8 mouse cellular contexts compared by ENCODE assay signal in genomic region chr4:129877967-129878655, GRCm38 (mm10). TPM values are rescaled to one million over a fixed set of nuclear protein-coding genes. Genes with fewer than 3 reads are reported as not detected.
DNase-seq lines count a peak whose midpoint lies in the region; ATAC-seq and TF ChIP-seq lines count a peak whose summit lies in the region.

No protein-coding gene starts in this region.

- H3K9me3 ChIP-seq in CH12.LX (replicated peaks; ENCODE audit: low read length): no peaks in the 10 kb centered on the region
- no peaks in the 10 kb centered on the region for H3K9me3 ChIP-seq in hindbrain, embryonic 15.5 days
- no peaks in the 10 kb centered on the region for H3K9me3 ChIP-seq in liver, embryonic 13.5 days (replicated peaks)
- H3K9me3 ChIP-seq in stomach, postnatal 0 days (ENCODE audit: control insufficient read depth, low read length): no peaks in the 10 kb centered on the region

- ATAC-seq in hindbrain, embryonic 15.5 days (ENCODE audit: low FRiP score, low read depth): no peak
- ATAC-seq in liver, embryonic 13.5 days (ENCODE audit: low read depth): no peak
- no peak for ATAC-seq in stomach, postnatal 0 days (ENCODE audit: low FRiP score, low TSS enrichment)

- TF ChIP-seq RAD21 in CH12.LX (IDR thresholded peaks at IDR 0.05; ENCODE audit: low read depth, low read length): no peak

- WGBS in hindbrain, embryonic 15.5 days: 60% methylated on average over 11 of the region's 11 CpGs
- 54% methylated on average over 11 of the region's 11 CpGs for WGBS in liver, embryonic 13.5 days (ENCODE audit: insufficient replicate concordance)
- WGBS in stomach, postnatal 0 days: 63% methylated on average over 11 of the region's 11 CpGs

- no peak for TF ChIP-seq CTCF in CH12.LX (conservative IDR thresholded peaks at IDR 0.05 in 1 of 2, IDR thresholded peaks at IDR 0.05 in 1 of 2; ENCODE audit: low read depth in 2 of 2, low read length in 2 of 2)
- TF ChIP-seq CTCF in stomach, postnatal 0 days (IDR thresholded peaks at IDR 0.05; ENCODE audit: low read depth): no peak

- peak overlapping the region; percentile 82 for H3K27ac ChIP-seq in CH12.LX (ENCODE audit: insufficient read depth, low read depth)
- peak overlapping the region; percentile 86 for H3K27ac ChIP-seq in hindbrain, embryonic 15.5 days (replicated peaks)
- H3K27ac ChIP-seq in liver, embryonic 13.5 days: peak overlapping the region; percentile 69
- peak overlapping the region; percentile 88 for H3K27ac ChIP-seq in stomach, postnatal 0 days (replicated peaks)

- TF ChIP-seq EP300 in CH12.LX (IDR thresholded peaks at IDR 0.05; ENCODE audit: low read length): peak; percentile 52; the same call in 1 of the 2 replicates
- no peak for TF ChIP-seq EP300 in stomach, postnatal 0 days (optimal IDR thresholded peaks at IDR 0.05)

- DNase-seq in embryo, embryonic 10.5 days (ENCODE audit: low spot score): peak; percentile 45
- DNase-seq in embryo, embryonic 9.5 days (ENCODE audit: extremely low spot score): no peak
- peak; percentile 41 for DNase-seq in CH12.LX (ENCODE audit: extremely low read depth)
- DNase-seq in liver, embryonic 13.5 days: no peak
- DNase-seq in stomach, postnatal 0 days (ENCODE audit: low spot score): no peak
- DNase-seq in adrenal gland, postnatal 10 days: no peak
- no peak for DNase-seq in left cerebral cortex, adult 18-20 months (ENCODE audit: low spot score in 2 of 2)

- H3K27me3 ChIP-seq in CH12.LX (replicated peaks): no peaks in the 10 kb centered on the region
- no peaks in the 10 kb centered on the region for H3K27me3 ChIP-seq in hindbrain, embryonic 15.5 days
- H3K27me3 ChIP-seq in liver, embryonic 13.5 days: no peaks in the 10 kb centered on the region
- no peaks in the 10 kb centered on the region for H3K27me3 ChIP-seq in stomach, postnatal 0 days (ENCODE audit: control insufficient read depth, insufficient read depth, low read length)

- in situ Hi-C loops in CH12.LX (cut with MboI; ENCODE audit: low pct_ligation_motif_present, low pct_unique_long_range_greater_than_20kb, low sequenced_read_pairs): no loop called here

- TF ChIP-seq POLR2A in CH12.LX (IDR thresholded peaks at IDR 0.05; ENCODE audit: low read depth, low read length): peak; percentile 89

- dilution Hi-C loops in CH12.LX (cut with MboI; ENCODE audit: extremely low pct_ligation_motif_present, extremely low pct_unique_long_range_greater_than_20kb, low sequenced_read_pairs): no loop called here

- peak overlapping the region; percentile 85 for H3K4me2 ChIP-seq in CH12.LX (ENCODE audit: insufficient read depth, low read depth, poor library complexity, severe bottlenecking)
- H3K4me2 ChIP-seq in hindbrain, embryonic 15.5 days: peak overlapping the region; percentile 59
- peak overlapping the region; percentile 62 for H3K4me2 ChIP-seq in liver, embryonic 13.5 days
- peak overlapping the region; percentile 49 for H3K4me2 ChIP-seq in stomach, postnatal 0 days (replicated peaks; ENCODE audit: low read depth)

- H3K4me1 ChIP-seq in CH12.LX (ENCODE audit: control insufficient read depth in 1 of 2, insufficient read depth in 2 of 2): peaks cover 22 to 49% of the 10 kb centered on the region in 2 experiments
- H3K4me1 ChIP-seq in hindbrain, embryonic 15.5 days (replicated peaks): peaks cover 25% of the 10 kb centered on the region
- peaks cover 48% of the 10 kb centered on the region for H3K4me1 ChIP-seq in liver, embryonic 13.5 days (replicated peaks)
- 0 out of 2 replicates have a peak, but pooled peaks cover 6% of the 10 kb centered on the region for H3K4me1 ChIP-seq in stomach, postnatal 0 days (replicated peaks; ENCODE audit: control insufficient read depth, insufficient read depth)

- peak overlapping the region in 1 of 3 experiments; percentile 37 for H3K4me3 ChIP-seq in CH12.LX (replicated peaks in 1 of 3; ENCODE audit: low read depth in 2 of 3, low read length in 2 of 3, poor library complexity in 1 of 3)
- H3K4me3 ChIP-seq in hindbrain, embryonic 15.5 days: peak overlapping the region; percentile 31; the same call in 1 of the 2 replicates
- H3K4me3 ChIP-seq in liver, embryonic 13.5 days (replicated peaks): peak overlapping the region; percentile 46
- H3K4me3 ChIP-seq in stomach, postnatal 0 days (ENCODE audit: low read depth, low read length): peak overlapping the region; percentile 24; the same call in 1 of the 2 replicates

- no peaks in the 10 kb centered on the region for H3K36me3 ChIP-seq in CH12.LX (replicated peaks in 1 of 2; ENCODE audit: control insufficient read depth in 1 of 2, insufficient read depth in 1 of 2, low read length in 1 of 2)
- no peaks in the 10 kb centered on the region for H3K36me3 ChIP-seq in hindbrain, embryonic 15.5 days
- H3K36me3 ChIP-seq in liver, embryonic 13.5 days: no peaks in the 10 kb centered on the region
- no peaks in the 10 kb centered on the region for H3K36me3 ChIP-seq in stomach, postnatal 0 days (ENCODE audit: control insufficient read depth, insufficient read depth, low read length)

- H3K79me2 ChIP-seq in CH12.LX (replicated peaks; ENCODE audit: control insufficient read depth, extremely low read depth, insufficient read depth, poor library complexity, severe bottlenecking): no peaks in the 10 kb centered on the region

- H3K9ac ChIP-seq in CH12.LX (ENCODE audit: insufficient read depth, low read depth): peak overlapping the region; percentile 57
- 0 out of 2 replicates have a peak overlapping the region, but pooled peaks have one; percentile 44 for H3K9ac ChIP-seq in hindbrain, embryonic 15.5 days
- H3K9ac ChIP-seq in liver, embryonic 13.5 days: peak overlapping the region; percentile 55
- H3K9ac ChIP-seq in stomach, postnatal 0 days (ENCODE audit: low read length): peak overlapping the region; percentile 61

TF ChIP-seq in CH12.LX, 34 proteins besides CTCF, POLR2A, EP300 and RAD21 (continues in another document):
- TF ChIP-seq JUND (conservative IDR thresholded peaks at IDR 0.05; ENCODE audit: low read depth, low read length) (no peak), BHLHE40 (IDR thresholded peaks at IDR 0.05; ENCODE audit: low read depth, low read length) (no peak), UBTF (IDR thresholded peaks at IDR 0.05; ENCODE audit: low read depth, low read length) (no peak), MXI1 (IDR thresholded peaks at IDR 0.05; ENCODE audit: low read depth, low read length) (no peak), NRF1 (IDR thresholded peaks at IDR 0.05; ENCODE audit: low read depth, low read length) (no peak), MAFK (IDR thresholded peaks at IDR 0.05; ENCODE audit: insufficient replicate concordance, low read length) (no peak), SMC3 (IDR thresholded peaks at IDR 0.05; ENCODE audit: low read depth, low read length) (no peak), ZNF384 (IDR thresholded peaks at IDR 0.05; ENCODE audit: low read depth, low read length) (peak; percentile 71; the same call in 1 of the 2 replicates), ELF1 (IDR thresholded peaks at IDR 0.05; ENCODE audit: low read depth, low read length) (peak; percentile 44; the same call in 1 of the 2 replicates), POLR2AphosphoS2 (IDR thresholded peaks at IDR 0.05; ENCODE audit: low read depth, low read length) (0 out of 2 replicates have a peak, but pooled peaks have one; percentile 36), USF1 (IDR thresholded peaks at IDR 0.05; ENCODE audit: low read depth, low read length) (no peak), JUN (IDR thresholded peaks at IDR 0.05; ENCODE audit: insufficient read depth, low read depth, low read length) (no peak), SIN3A (IDR thresholded peaks at IDR 0.05; ENCODE audit: low read length) (no peak), RCOR1 (conservative IDR thresholded peaks at IDR 0.05; ENCODE audit: low read depth, low read length) (no peak), ZC3H11A (IDR thresholded peaks at IDR 0.05; ENCODE audit: low read depth, low read length) (no peak), MAX (IDR thresholded peaks at IDR 0.05; ENCODE audit: low read length) (peak; percentile 55), MAZ (IDR thresholded peaks at IDR 0.05; ENCODE audit: low read depth, low read length) (no peak), PAX5 (IDR thresholded peaks at IDR 0.05; ENCODE audit: low read length) (no peak), TCF12 (IDR thresholded peaks at IDR 0.05; ENCODE audit: low read depth, low read length) (peak; percentile 66; the same call in 1 of the 2 replicates), KAT2A (IDR thresholded peaks at IDR 0.05; ENCODE audit: insufficient replicate concordance, low read length) (no peak), NELFE (IDR thresholded peaks at IDR 0.05; ENCODE audit: low read depth, low read length) (peak; percentile 77), HCFC1 (IDR thresholded peaks at IDR 0.05; ENCODE audit: low read depth, low read length) (no peak), ZMIZ1 (IDR thresholded peaks at IDR 0.05; ENCODE audit: low read depth, low read length) (0 out of 2 replicates have a peak, but pooled peaks have one; percentile 59), E2F4 (IDR thresholded peaks at IDR 0.05; ENCODE audit: insufficient replicate concordance, low read depth, low read length) (no peak), ETS1 (conservative IDR thresholded peaks at IDR 0.05; ENCODE audit: low read depth, low read length) (no peak), GABPA (IDR thresholded peaks at IDR 0.05; ENCODE audit: insufficient replicate concordance, low read depth, low read length) (no peak), IRF4 (IDR thresholded peaks at IDR 0.05; ENCODE audit: low read depth, low read length) (peak; percentile 27; the same call in 1 of the 2 replicates), ZKSCAN1 (IDR thresholded peaks at IDR 0.05; ENCODE audit: borderline replicate concordance, low read depth, low read length) (no peak), CHD2 (IDR thresholded peaks at IDR 0.05; ENCODE audit: low read length) (no peak), CHD1 (IDR thresholded peaks at IDR 0.05; ENCODE audit: low read depth, low read length) (no peak), TBP (conservative IDR thresholded peaks at IDR 0.05; ENCODE audit: low read depth, low read length) (peak; percentile 93), MYC (IDR thresholded peaks at IDR 0.05; ENCODE audit: low read depth, low read length) (peak; percentile 62; the same call in 1 of the 2 replicates)

RNA-seq across cellular contexts. Expression of gene Spocd1, which starts 50.9 kb away (rescaled TPM):
- total RNA-seq in CH12.LX (2012; rRNA removed) (0.04 TPM in 2 replicates), CH12.LX (2014; rRNA removed) (0.07 TPM in 1 of 2 replicates, not detected in the other)
- polyA plus RNA-seq in CH12.LX (2012; ENCODE audit: insufficient read length, low read depth): 0.08 TPM in 1 of 2 replicates, not detected in the other
- polyA plus RNA-seq in hindbrain, embryonic 15.5 days (2015; fragmentation: Nextera tagmentation; extraction: Ambion mirVana): 0.12 and 0.16 TPM in 2 replicates
- not detected in 2 replicates for polyA plus RNA-seq in liver, embryonic 13.5 days (2015; fragmentation: Nextera tagmentation; extraction: Ambion mirVana)
- polyA plus RNA-seq in stomach, postnatal 0 days (2015; fragmentation: Nextera tagmentation; extraction: Ambion mirVana): not detected in 2 replicates
- under 1 TPM; 0.15 to 0.30 TPM for total RNA-seq in adrenal gland, postnatal 10 days (2021)
- total RNA-seq in left cerebral cortex, adult 18-20 months (2021): under 1 TPM; 0.49 to 0.59 TPM

Comparison
In these comparisons a context has a peak if more than half of its experiments do, and no peak if none do; other contexts are left out.
1. DNase-seq: peak in embryo, embryonic 10.5 days (single experiment) and CH12.LX (single experiment); none in embryo, embryonic 9.5 days (single experiment), liver, embryonic 13.5 days (single experiment), stomach, postnatal 0 days (single experiment), adrenal gland, postnatal 10 days (single experiment) and left cerebral cortex, adult 18-20 months (0 of 2).
2. Peak in every context shown above with its lines, with median percentiles within 50 percentile points of each other: H3K27ac ChIP-seq, H3K4me2 ChIP-seq and H3K9ac ChIP-seq.